Mouse (Mus musculus) lung, postnatal 0 days (tissue): Measurements from ENCODE around the gene AA986860. TPM values are rescaled to one million over a fixed set of nuclear protein-coding genes. Genes with fewer than 3 reads are reported as not detected.
A peak's percentile ranks its signal among the peaks of the same experiment; 100 is the strongest.

Source experiments
- ATAC-seq: fragments of 200-750 bp; cut with Nextera tagmentation; 2 replicates; pipeline ENCODE4 v1.8.0; 2017; ENCODE audit warnings: moderate library complexity
- DNase-seq: peaks from one replicate; pipeline ENCODE4 v3.0.0-alpha.2; 2016; ENCODE audit warnings: low spot score
- H3K27ac ChIP-seq: fragments of 300-500 bp; sonication (generic); 2 replicates; pipeline ENCODE4 v1.5.1; 2014; ENCODE audit warnings: antibody characterized with exemption, mild to moderate bottlenecking, low read length, mixed read lengths
- H3K27me3 ChIP-seq: fragments of 300-500 bp; sonication (generic); replicated peaks from 2 replicates; pipeline ENCODE4 v1.6.1; 2014; ENCODE audit warnings: low read length, mixed read lengths; ENCODE audit not compliant: insufficient read depth
- H3K36me3 ChIP-seq: fragments of 300-500 bp; sonication (generic); 2 replicates; pipeline ENCODE4 v1.6.1; 2014; ENCODE audit warnings: low read length, mixed read lengths; ENCODE audit not compliant: insufficient read depth
- H3K4me1 ChIP-seq: fragments of 300-500 bp; sonication (generic); 2 replicates; pipeline ENCODE4 v1.6.1; 2014; ENCODE audit warnings: antibody characterized with exemption, low read depth, low read length, mixed read lengths; ENCODE audit not compliant: insufficient read depth
- H3K4me2 ChIP-seq: fragments of 300-500 bp; sonication (generic); replicated peaks from 2 replicates; pipeline ENCODE4 v1.6.1; 2014; ENCODE audit warnings: low read depth, mild to moderate bottlenecking, low read length, moderate library complexity, mixed read lengths
- H3K4me3 ChIP-seq: fragments of 300-500 bp; sonication (generic); 2 replicates; pipeline ENCODE4 v1.5.1; 2014; ENCODE audit warnings: low read depth, low read length
- H3K9ac ChIP-seq: fragments of 300-500 bp; sonication (generic); replicated peaks from 2 replicates; pipeline ENCODE4 v1.6.1; 2014; ENCODE audit warnings: low read depth, mild to moderate bottlenecking
- H3K9me3 ChIP-seq: fragments of 300-500 bp; sonication (generic); 2 replicates; pipeline ENCODE4 v1.6.1; 2016; ENCODE audit warnings: low read length, mixed read lengths
- CTCF ChIP-seq: IDR thresholded peaks from 2 replicates; pipeline ENCODE4 v1.5.1; 2016; ENCODE audit warnings: antibody characterized with exemption, mild to moderate bottlenecking
- EP300 ChIP-seq: IDR thresholded peaks from 2 replicates; pipeline ENCODE4 v1.6.1; 2016; ENCODE audit warnings: antibody characterized with exemption, mild to moderate bottlenecking, control low read depth
- WGBS: fragments of 180-500 bp; shearing (Covaris S2); extraction: QIAGEN DNeasy Blood & Tissue Kit; methylation state at CpG from one replicate; pipeline ENCODE4 v1.1.7; 2014; 5-methylcytosine and 5-hydroxymethylcytosine counted together
- polyA plus RNA-seq: library from polyadenylated mRNA; unstranded; fragments of >200 nt; fragmentation: Nextera tagmentation; extraction: Ambion mirVana; gene quantifications from 2 replicates; pipeline ENCODE4 v1.2.1, GENCODE M21; 2015

The AA986860 gene
- polyA plus RNA-seq, 1 experiment from 2014 or later, result 60.9 TPM

DNA sequence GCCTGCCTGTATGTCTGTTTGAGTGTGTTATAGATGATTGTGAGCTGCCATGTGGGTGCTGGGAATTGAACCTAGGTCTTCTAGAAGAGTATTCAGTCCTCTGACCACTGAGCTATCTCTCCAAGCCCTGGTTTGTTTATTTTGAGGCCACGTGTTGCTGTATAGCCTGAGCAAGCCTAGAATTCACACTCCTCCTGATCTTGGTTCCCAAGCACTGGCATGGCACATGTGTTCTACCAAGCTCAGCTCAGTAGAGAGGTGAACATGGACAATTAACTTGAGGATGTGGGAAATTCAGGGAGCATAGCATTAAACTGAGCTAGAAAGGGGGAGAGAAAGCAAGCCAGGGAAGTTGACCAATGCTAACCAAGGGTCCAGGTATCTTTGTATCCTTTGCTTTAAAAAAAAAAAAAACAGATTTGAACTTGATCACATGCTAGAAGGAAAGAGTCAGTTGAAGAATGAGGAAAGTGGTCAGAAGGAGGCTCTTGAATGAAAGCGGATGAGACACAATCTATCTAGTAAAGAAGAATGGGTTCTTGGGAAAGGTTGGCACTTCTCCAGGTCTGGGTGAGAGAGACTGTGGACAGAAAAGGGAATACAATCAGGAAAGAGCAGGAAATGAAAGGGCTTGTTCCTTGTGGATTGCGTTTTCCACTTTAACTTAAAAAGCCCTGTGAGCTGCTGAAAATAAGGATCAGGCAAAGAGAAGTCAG is 30.4 kb downstream of the AA986860 start:
- no peak overlapping the region for H3K4me2 ChIP-seq
- H3K36me3 ChIP-seq, result no peaks in the 10 kb centered on the region
- WGBS, result 33% methylated on average over 3 of the region's 3 CpGs
- TF ChIP-seq EP300 (peak; percentile 68), CTCF (no peak)
- no peaks in the 10 kb centered on the region for H3K27me3 ChIP-seq
- no peak overlapping the region for H3K9ac ChIP-seq
- ATAC-seq (no peak), DNase-seq (peak; percentile 60)
- H3K4me3 ChIP-seq, result no peak overlapping the region
- H3K9me3 ChIP-seq, result no peaks in the 10 kb centered on the region
- H3K27ac ChIP-seq, result peak overlapping the region; percentile 92
- H3K4me1 ChIP-seq, result peaks cover 4% of the 10 kb centered on the region

DNA sequence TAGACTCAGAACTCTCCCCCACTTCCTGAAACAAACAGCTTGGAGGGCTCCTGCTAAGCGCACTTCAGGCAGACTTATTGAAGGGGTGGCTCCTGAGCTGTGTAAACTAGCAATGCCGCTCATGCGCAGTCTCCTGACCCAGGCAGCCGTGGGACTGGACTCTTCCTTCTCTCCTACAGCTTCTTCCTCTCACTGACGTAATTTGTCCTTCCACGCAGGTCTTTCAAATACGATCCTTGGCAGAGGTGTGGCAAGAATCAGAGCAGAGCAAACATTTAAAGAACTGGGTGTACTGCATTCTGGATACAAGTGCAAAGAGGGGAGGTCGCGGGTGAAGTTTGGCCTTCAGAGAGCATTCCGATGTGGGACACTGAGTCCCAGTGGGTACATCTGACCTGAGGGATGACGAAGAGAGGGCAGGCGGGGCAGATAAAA is 32.3 kb downstream of the AA986860 start:
- 58% methylated on average over 12 of the region's 12 CpGs for WGBS

DNA sequence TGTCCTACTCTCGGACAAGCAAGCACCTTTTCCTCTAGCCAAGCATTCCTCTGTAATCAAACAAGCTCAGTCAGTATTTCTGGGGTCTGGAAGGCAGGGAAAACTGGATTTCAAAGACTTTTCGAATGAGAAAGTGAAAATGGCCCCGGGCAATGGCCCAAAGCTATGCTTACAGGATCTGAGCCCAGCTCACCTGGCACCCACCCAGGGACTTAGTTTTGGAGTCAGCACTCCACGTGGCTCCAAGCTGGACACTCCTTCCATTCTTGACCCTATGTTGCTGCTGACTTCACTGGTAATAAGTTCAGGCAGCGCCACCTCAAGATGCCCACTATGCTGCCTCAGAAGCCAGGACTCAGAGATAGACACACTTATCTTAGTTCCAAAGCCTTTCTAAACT is 35.3 kb downstream of the AA986860 start:
- DNase-seq, result no peak
- H3K4me2 ChIP-seq, result no peak overlapping the region
- peak overlapping the region; percentile 33; the same call in 1 of the 2 replicates for H3K27ac ChIP-seq
- no peak overlapping the region for H3K9ac ChIP-seq
- H3K4me1 ChIP-seq, result peaks cover 4% of the 10 kb centered on the region
- no peaks in the 10 kb centered on the region for H3K9me3 ChIP-seq
- H3K27me3 ChIP-seq, result no peaks in the 10 kb centered on the region
- TF ChIP-seq EP300 (no peak), CTCF (no peak)
- no peak for ATAC-seq
- no peaks in the 10 kb centered on the region for H3K36me3 ChIP-seq
- WGBS, result 63% methylated on average over 5 of the region's 5 CpGs
- H3K4me3 ChIP-seq, result no peak overlapping the region

More for the DNA sequence above, 32.3 kb downstream of the AA986860 start:
- Histone ChIP-seq H3K9ac (no peak overlapping the region), H3K36me3 (no peaks in the 10 kb centered on the region), H3K4me2 (no peak overlapping the region), H3K9me3 (no peaks in the 10 kb centered on the region), H3K27me3 (no peaks in the 10 kb centered on the region), H3K27ac (peak overlapping the region; percentile 92), H3K4me3 (no peak overlapping the region), H3K4me1 (peaks cover 4% of the 10 kb centered on the region)
- ATAC-seq (peak; percentile 96), DNase-seq (peak; percentile 97)
- peak; percentile 100 for TF ChIP-seq EP300
- no peak for TF ChIP-seq CTCF

DNA sequence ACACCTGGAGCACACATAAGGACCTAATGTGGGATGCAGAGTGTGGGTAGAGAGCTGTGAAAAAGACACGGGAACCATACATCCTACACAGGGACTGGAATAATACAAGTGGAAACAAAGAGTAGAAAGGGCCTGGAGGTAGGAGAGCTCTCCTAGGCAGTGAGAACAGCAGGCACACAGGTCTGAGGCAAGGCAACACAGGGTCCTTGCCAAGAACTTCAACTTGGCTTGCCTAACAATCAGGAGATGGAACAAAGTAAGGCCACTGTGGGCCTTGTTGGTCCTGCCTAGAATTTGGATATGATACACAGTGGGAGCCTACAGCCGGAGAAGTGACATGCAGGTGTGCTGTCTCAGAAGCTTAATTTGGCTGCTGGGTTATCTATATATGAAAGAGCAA is 38.1 kb downstream of the AA986860 start:
- H3K9me3 ChIP-seq, result no peaks in the 10 kb centered on the region
- DNase-seq, result peak; percentile 64
- H3K4me1 ChIP-seq, result no peaks in the 10 kb centered on the region; the same call in 1 of the 2 replicates
- no peak overlapping the region for H3K9ac ChIP-seq
- TF ChIP-seq EP300 (no peak), CTCF (no peak)
- ATAC-seq, result peak; percentile 70
- peak overlapping the region; percentile 89 for H3K27ac ChIP-seq
- H3K36me3 ChIP-seq, result no peaks in the 10 kb centered on the region
- H3K27me3 ChIP-seq, result no peaks in the 10 kb centered on the region
- H3K4me2 ChIP-seq, result no peak overlapping the region
- no peak overlapping the region for H3K4me3 ChIP-seq
- 70% methylated on average over 2 of the region's 2 CpGs for WGBS

DNA sequence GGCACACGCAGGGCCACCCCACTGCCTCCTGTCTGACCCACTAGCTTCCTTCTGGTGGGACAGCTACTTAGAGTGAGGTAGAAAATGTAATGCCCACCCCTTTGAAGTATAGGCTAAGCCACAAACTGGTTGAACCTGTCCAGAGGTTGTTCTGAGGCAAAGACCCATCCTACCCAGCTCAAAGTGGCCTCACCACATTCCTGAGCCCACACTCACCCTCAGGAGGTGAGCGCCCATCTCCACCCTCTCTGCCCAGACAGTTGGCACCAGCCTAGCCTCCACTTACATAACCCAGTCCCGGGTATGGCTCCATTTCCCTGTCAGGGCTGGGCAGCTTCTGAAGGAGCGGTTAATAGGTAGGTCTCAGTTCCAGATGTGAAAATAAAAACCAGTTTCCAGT is 38.7 kb downstream of the AA986860 start:
- Histone ChIP-seq H3K9me3 (no peaks in the 10 kb centered on the region), H3K9ac (no peak overlapping the region), H3K27me3 (no peaks in the 10 kb centered on the region), H3K36me3 (no peaks in the 10 kb centered on the region), H3K27ac (peak overlapping the region; percentile 89), H3K4me2 (no peak overlapping the region), H3K4me1 (no peaks in the 10 kb centered on the region; the same call in 1 of the 2 replicates), H3K4me3 (no peak overlapping the region)
- whole genome bisulfite sequencing, result 59% methylated on average over 4 of the region's 4 CpGs
- no peak for TF ChIP-seq CTCF
- peak; percentile 99 for TF ChIP-seq EP300
- peak; percentile 98 for ATAC-seq
- DNase-seq, result peak; percentile 91

DNA sequence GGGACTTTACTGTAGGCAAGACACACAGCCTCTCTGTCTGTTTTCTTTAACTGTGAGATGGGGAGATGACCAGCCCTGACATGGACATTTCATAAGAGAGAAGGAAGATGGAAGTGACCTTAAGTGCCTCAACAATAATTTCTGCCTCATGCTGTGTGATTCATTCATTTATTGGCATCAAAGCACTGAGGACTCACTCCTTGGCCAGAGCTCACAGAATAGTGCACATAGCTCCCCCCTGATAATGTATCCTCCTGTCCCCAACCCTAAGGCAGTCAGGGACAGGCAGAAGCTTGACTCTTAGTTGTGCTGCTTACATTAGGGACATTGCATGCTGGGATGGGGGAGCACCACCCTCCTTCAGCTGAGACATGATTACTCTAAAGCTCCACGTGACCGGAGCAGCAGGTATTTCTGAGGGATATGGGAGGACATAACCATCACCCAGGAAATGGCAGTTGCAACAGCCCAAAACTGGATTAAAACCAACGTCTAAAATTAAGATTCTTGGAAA is 39.3 kb downstream of the AA986860 start:
- H3K4me1 ChIP-seq, result no peaks in the 10 kb centered on the region; the same call in 1 of the 2 replicates
- WGBS, result 52% methylated on average over 3 of the region's 3 CpGs
- no peak for TF ChIP-seq EP300
- TF ChIP-seq CTCF, result no peak
- no peaks in the 10 kb centered on the region for H3K36me3 ChIP-seq
- ATAC-seq, result 0 out of 2 replicates have a peak, but pooled peaks have one; percentile 1
- H3K4me3 ChIP-seq, result no peak overlapping the region
- H3K27me3 ChIP-seq, result no peaks in the 10 kb centered on the region
- no peak overlapping the region for H3K9ac ChIP-seq
- no peak overlapping the region for H3K4me2 ChIP-seq
- peak overlapping the region; percentile 89 for H3K27ac ChIP-seq
- H3K9me3 ChIP-seq, result no peaks in the 10 kb centered on the region
- DNase-seq, result peak; percentile 11
